Comparison of ENCODE assay signal across 8 mouse cellular contexts in genomic region chr1:90972911-90973573, GRCm38 (mm10). TPM values are rescaled to one million over a fixed set of nuclear protein-coding genes. Genes with fewer than 3 reads are reported as not detected.
DNase-seq lines count a peak whose midpoint lies in the region; ATAC-seq and TF ChIP-seq lines count a peak whose summit lies in the region.

No protein-coding gene starts in this region.

- H3K9ac ChIP-seq in heart, embryonic 13.5 days: peak overlapping the region; percentile 74
- H3K9ac ChIP-seq in kidney, postnatal 0 days (ENCODE audit: low read depth, low read length): no peak overlapping the region
- no peak overlapping the region for H3K9ac ChIP-seq in liver, embryonic 13.5 days
- no peak overlapping the region; the same call in 1 of the 2 replicates for H3K9ac ChIP-seq in neural tube, embryonic 11.5 days (ENCODE audit: low read length)
- H3K9ac ChIP-seq in stomach, embryonic 16.5 days (ENCODE audit: low read length): peak overlapping the region; percentile 55

- peaks cover 27% of the 10 kb centered on the region for H3K4me1 ChIP-seq in bone marrow macrophage, adult 2 months (ENCODE audit: control insufficient read depth, insufficient read depth, low read length)
- peaks cover 64% of the 10 kb centered on the region for H3K4me1 ChIP-seq in heart, embryonic 13.5 days
- peaks cover 7% of the 10 kb centered on the region; the same call in 1 of the 2 replicates for H3K4me1 ChIP-seq in kidney, postnatal 0 days (replicated peaks; ENCODE audit: insufficient read depth, low read length)
- H3K4me1 ChIP-seq in liver, embryonic 13.5 days (replicated peaks): peaks cover 20% of the 10 kb centered on the region
- peaks cover 24% of the 10 kb centered on the region for H3K4me1 ChIP-seq in neural tube, embryonic 11.5 days (ENCODE audit: control insufficient read depth, insufficient read depth, low read length)
- peaks cover 16% of the 10 kb centered on the region for H3K4me1 ChIP-seq in stomach, embryonic 16.5 days (ENCODE audit: control insufficient read depth, insufficient read depth, low read length)

- H3K79me2 ChIP-seq in C2C12 (ENCODE audit: control insufficient read depth, insufficient read depth): no peaks in the 10 kb centered on the region

- H3K4me2 ChIP-seq in heart, embryonic 13.5 days: peak overlapping the region; percentile 34
- H3K4me2 ChIP-seq in kidney, postnatal 0 days (ENCODE audit: low read length): no peak overlapping the region
- no peak overlapping the region for H3K4me2 ChIP-seq in liver, embryonic 13.5 days
- no peak overlapping the region for H3K4me2 ChIP-seq in neural tube, embryonic 11.5 days (ENCODE audit: low read depth)
- no peak overlapping the region for H3K4me2 ChIP-seq in stomach, embryonic 16.5 days (ENCODE audit: low read depth, low read length)

- no peak overlapping the region for H3K4me3 ChIP-seq in C2C12 (ENCODE audit: insufficient read depth, poor library complexity, severe bottlenecking)
- H3K4me3 ChIP-seq in bone marrow macrophage, adult 2 months (ENCODE audit: insufficient read depth, low read length): no peak overlapping the region
- H3K4me3 ChIP-seq in heart, embryonic 13.5 days: no peak overlapping the region
- no peak overlapping the region for H3K4me3 ChIP-seq in kidney, postnatal 0 days (replicated peaks; ENCODE audit: low read depth, low read length)
- no peak overlapping the region for H3K4me3 ChIP-seq in liver, embryonic 13.5 days (replicated peaks)
- H3K4me3 ChIP-seq in neural tube, embryonic 11.5 days (ENCODE audit: low read depth, low read length): no peak overlapping the region
- no peak overlapping the region for H3K4me3 ChIP-seq in stomach, embryonic 16.5 days (replicated peaks; ENCODE audit: low read length)

- ATAC-seq in erythroblast, adult 5-6 weeks (replicated peaks; ENCODE audit: low FRiP score, poor library complexity, severe bottlenecking): peak; percentile 76
- no peak for ATAC-seq in heart, embryonic 13.5 days (ENCODE audit: extremely low read depth, insufficient number of reproducible peaks, low FRiP score, low TSS enrichment)
- ATAC-seq in kidney, postnatal 0 days (replicated peaks; ENCODE audit: low FRiP score, low read depth): peak; percentile 68
- peak; percentile 39; the same call in 1 of the 2 replicates for ATAC-seq in liver, embryonic 13.5 days (ENCODE audit: low read depth)
- ATAC-seq in neural tube, embryonic 11.5 days (ENCODE audit: insufficient read depth, low FRiP score, low TSS enrichment): peak; percentile 43
- ATAC-seq in stomach, embryonic 16.5 days (ENCODE audit: insufficient read depth, low FRiP score): peak; percentile 68

- no peak overlapping the region for H3K27ac ChIP-seq in bone marrow macrophage, adult 2 months (ENCODE audit: insufficient read depth, low read depth, low read length)
- H3K27ac ChIP-seq in heart, embryonic 13.5 days (replicated peaks): peak overlapping the region; percentile 46
- H3K27ac ChIP-seq in kidney, postnatal 0 days: no peak overlapping the region
- H3K27ac ChIP-seq in liver, embryonic 13.5 days: no peak overlapping the region
- H3K27ac ChIP-seq in neural tube, embryonic 11.5 days (ENCODE audit: low read depth, low read length): no peak overlapping the region
- no peak overlapping the region for H3K27ac ChIP-seq in stomach, embryonic 16.5 days (ENCODE audit: low read length)

- no peaks in the 10 kb centered on the region for H3K9me3 ChIP-seq in heart, embryonic 13.5 days
- H3K9me3 ChIP-seq in kidney, postnatal 0 days (replicated peaks; ENCODE audit: low read length): no peaks in the 10 kb centered on the region
- H3K9me3 ChIP-seq in liver, embryonic 13.5 days (replicated peaks): no peaks in the 10 kb centered on the region
- H3K9me3 ChIP-seq in neural tube, embryonic 11.5 days (ENCODE audit: control insufficient read depth, low read length): no peaks in the 10 kb centered on the region
- no peaks in the 10 kb centered on the region for H3K9me3 ChIP-seq in stomach, embryonic 16.5 days (replicated peaks; ENCODE audit: control insufficient read depth, low read length)

- whole genome bisulfite sequencing in heart, embryonic 13.5 days: 11% methylated on average over 9 of the region's 9 CpGs
- WGBS in kidney, postnatal 0 days: 29% methylated on average over 9 of the region's 9 CpGs
- WGBS in liver, embryonic 13.5 days (ENCODE audit: insufficient replicate concordance): 16% methylated on average over 9 of the region's 9 CpGs
- WGBS in neural tube, embryonic 11.5 days: 31% methylated on average over 9 of the region's 9 CpGs
- WGBS in stomach, embryonic 16.5 days: 23% methylated on average over 9 of the region's 9 CpGs

- TF ChIP-seq POLR2A in bone marrow macrophage, adult 2 months (IDR thresholded peaks at IDR 0.05; ENCODE audit: borderline replicate concordance, low read depth, low read length): no peak

- H3K79me3 ChIP-seq in C2C12 (ENCODE audit: low read depth): no peaks in the 10 kb centered on the region

- H3K27me3 ChIP-seq in C2C12 (ENCODE audit: control insufficient read depth, insufficient read depth, insufficient read length): no peaks in the 10 kb centered on the region
- H3K27me3 ChIP-seq in heart, embryonic 13.5 days (replicated peaks): 0 out of 2 replicates have a peak, but pooled peaks cover 11% of the 10 kb centered on the region
- H3K27me3 ChIP-seq in kidney, postnatal 0 days (ENCODE audit: insufficient read depth, low read length): no peaks in the 10 kb centered on the region
- no peaks in the 10 kb centered on the region for H3K27me3 ChIP-seq in liver, embryonic 13.5 days
- H3K27me3 ChIP-seq in neural tube, embryonic 11.5 days (ENCODE audit: control insufficient read depth, insufficient read depth, low read length): no peaks in the 10 kb centered on the region
- H3K27me3 ChIP-seq in stomach, embryonic 16.5 days (ENCODE audit: control insufficient read depth, insufficient read depth, low read length): no peaks in the 10 kb centered on the region

- H3ac ChIP-seq in C2C12 (ENCODE audit: control insufficient read depth, insufficient read length, low read depth): peak overlapping the region; percentile 10

- peak; percentile 94 for DNase-seq in kidney, postnatal 0 days (ENCODE audit: low spot score)
- peak; percentile 61 for DNase-seq in liver, embryonic 13.5 days
- peak; percentile 91 for DNase-seq in neural tube, embryonic 11.5 days (ENCODE audit: low spot score)

- TF ChIP-seq CTCF in C2C12 (IDR thresholded peaks at IDR 0.05; ENCODE audit: control insufficient read depth, insufficient read depth, insufficient read length): peak; percentile 82
- TF ChIP-seq CTCF in bone marrow macrophage, adult 2 months (IDR thresholded peaks at IDR 0.05; ENCODE audit: low read depth, low read length): peak; percentile 97
- TF ChIP-seq CTCF in kidney, postnatal 0 days (IDR thresholded peaks at IDR 0.05; ENCODE audit: low read depth): peak; percentile 99

- no peaks in the 10 kb centered on the region for H3K36me3 ChIP-seq in C2C12 (ENCODE audit: control insufficient read depth, insufficient read depth)
- H3K36me3 ChIP-seq in heart, embryonic 13.5 days: no peaks in the 10 kb centered on the region
- H3K36me3 ChIP-seq in kidney, postnatal 0 days (ENCODE audit: insufficient read depth, low read length): no peaks in the 10 kb centered on the region
- H3K36me3 ChIP-seq in liver, embryonic 13.5 days: no peaks in the 10 kb centered on the region
- H3K36me3 ChIP-seq in neural tube, embryonic 11.5 days (ENCODE audit: control insufficient read depth, insufficient read depth, low read length): no peaks in the 10 kb centered on the region
- H3K36me3 ChIP-seq in stomach, embryonic 16.5 days (ENCODE audit: control insufficient read depth, insufficient read depth, low read length): no peaks in the 10 kb centered on the region

RNA-seq across cellular contexts. Expression of gene Rab17, which starts 3.6 kb away (rescaled TPM):
- polyA plus RNA-seq in C2C12 (2012; fragmentation: generic; extraction: Trizol): 0.02 TPM
- polyA plus RNA-seq in bone marrow macrophage, adult 2 months (2012; ENCODE audit: insufficient read depth, insufficient read length, missing spikeins): not detected in 2 replicates
- total RNA-seq in erythroblast, adult 5-6 weeks (2015; ENCODE audit: low replicate concordance): not detected in 2 replicates
- not detected in 2 replicates for total RNA-seq in erythroblast, adult 5-6 weeks (2017; ENCODE audit: low replicate concordance)
- 0.57 and 1.5 TPM in 2 replicates for polyA plus RNA-seq in heart, embryonic 13.5 days (2015; fragmentation: Nextera tagmentation; extraction: Ambion mirVana)
- 21.3 and 23.3 TPM in 2 replicates for polyA plus RNA-seq in kidney, postnatal 0 days (2015; fragmentation: Nextera tagmentation; extraction: Ambion mirVana)
- polyA plus RNA-seq in liver, embryonic 13.5 days (2015; fragmentation: Nextera tagmentation; extraction: Ambion mirVana): 3.8 TPM in 2 replicates
- polyA plus RNA-seq in neural tube, embryonic 11.5 days (2014; fragmentation: Nextera tagmentation; extraction: Ambion mirVana): 0.15 and 0.38 TPM in 2 replicates
- polyA plus RNA-seq in stomach, embryonic 16.5 days (2015; fragmentation: Nextera tagmentation; extraction: Ambion mirVana): 10.0 and 12.1 TPM in 2 replicates

RNA-seq across cellular contexts. Expression of gene Prlh, which starts 20.1 kb away (rescaled TPM):
- polyA plus RNA-seq in C2C12 (2012; fragmentation: generic; extraction: Trizol): not detected
- not detected in 2 replicates for polyA plus RNA-seq in bone marrow macrophage, adult 2 months (2012; ENCODE audit: insufficient read depth, insufficient read length, missing spikeins)
- not detected in 2 replicates for total RNA-seq in erythroblast, adult 5-6 weeks (2015; ENCODE audit: low replicate concordance)
- total RNA-seq in erythroblast, adult 5-6 weeks (2017; ENCODE audit: low replicate concordance): not detected in 2 replicates
- polyA plus RNA-seq in heart, embryonic 13.5 days (2015; fragmentation: Nextera tagmentation; extraction: Ambion mirVana): not detected in 2 replicates
- not detected in 2 replicates for polyA plus RNA-seq in kidney, postnatal 0 days (2015; fragmentation: Nextera tagmentation; extraction: Ambion mirVana)
- polyA plus RNA-seq in liver, embryonic 13.5 days (2015; fragmentation: Nextera tagmentation; extraction: Ambion mirVana): 0.50 TPM in 1 of 2 replicates, not detected in the other
- not detected in 2 replicates for polyA plus RNA-seq in neural tube, embryonic 11.5 days (2014; fragmentation: Nextera tagmentation; extraction: Ambion mirVana)
- polyA plus RNA-seq in stomach, embryonic 16.5 days (2015; fragmentation: Nextera tagmentation; extraction: Ambion mirVana): not detected in 2 replicates

RNA-seq across cellular contexts. Expression of gene Lrrfip1, which starts 25.5 kb away (rescaled TPM):
- polyA plus RNA-seq in C2C12 (2012; fragmentation: generic; extraction: Trizol): 74.1 TPM
- polyA plus RNA-seq in bone marrow macrophage, adult 2 months (2012; ENCODE audit: insufficient read depth, insufficient read length, missing spikeins): 98.5 and 98.7 TPM in 2 replicates
- total RNA-seq in erythroblast, adult 5-6 weeks (2015; ENCODE audit: low replicate concordance): 16.9 and 26.1 TPM in 2 replicates
- total RNA-seq in erythroblast, adult 5-6 weeks (2017; ENCODE audit: low replicate concordance): 28.5 and 33.3 TPM in 2 replicates
- 122 and 137 TPM in 2 replicates for polyA plus RNA-seq in heart, embryonic 13.5 days (2015; fragmentation: Nextera tagmentation; extraction: Ambion mirVana)
- 46.3 and 56.9 TPM in 2 replicates for polyA plus RNA-seq in kidney, postnatal 0 days (2015; fragmentation: Nextera tagmentation; extraction: Ambion mirVana)
- 12.9 and 15.9 TPM in 2 replicates for polyA plus RNA-seq in liver, embryonic 13.5 days (2015; fragmentation: Nextera tagmentation; extraction: Ambion mirVana)
- 26.9 and 29.9 TPM in 2 replicates for polyA plus RNA-seq in neural tube, embryonic 11.5 days (2014; fragmentation: Nextera tagmentation; extraction: Ambion mirVana)
- polyA plus RNA-seq in stomach, embryonic 16.5 days (2015; fragmentation: Nextera tagmentation; extraction: Ambion mirVana): 85.4 and 88.0 TPM in 2 replicates

RNA-seq across cellular contexts. Expression of gene Mlph, which starts 58.2 kb away (rescaled TPM):
- 0.07 TPM for polyA plus RNA-seq in C2C12 (2012; fragmentation: generic; extraction: Trizol)
- 0.24 TPM in 2 replicates for polyA plus RNA-seq in bone marrow macrophage, adult 2 months (2012; ENCODE audit: insufficient read depth, insufficient read length, missing spikeins)
- 0.38 TPM in 1 of 2 replicates, not detected in the other for total RNA-seq in erythroblast, adult 5-6 weeks (2015; ENCODE audit: low replicate concordance)
- not detected in 2 replicates for total RNA-seq in erythroblast, adult 5-6 weeks (2017; ENCODE audit: low replicate concordance)
- polyA plus RNA-seq in heart, embryonic 13.5 days (2015; fragmentation: Nextera tagmentation; extraction: Ambion mirVana): 0.04 and 0.40 TPM in 2 replicates
- polyA plus RNA-seq in kidney, postnatal 0 days (2015; fragmentation: Nextera tagmentation; extraction: Ambion mirVana): 0.34 and 0.93 TPM in 2 replicates
- polyA plus RNA-seq in liver, embryonic 13.5 days (2015; fragmentation: Nextera tagmentation; extraction: Ambion mirVana): 0.07 TPM in 1 of 2 replicates, not detected in the other
- 0.19 and 0.24 TPM in 2 replicates for polyA plus RNA-seq in neural tube, embryonic 11.5 days (2014; fragmentation: Nextera tagmentation; extraction: Ambion mirVana)
- 4.4 and 9.0 TPM in 2 replicates for polyA plus RNA-seq in stomach, embryonic 16.5 days (2015; fragmentation: Nextera tagmentation; extraction: Ambion mirVana)

Comparison
In these comparisons a context has a peak if more than half of its experiments do, and no peak if none do; other contexts are left out.
1. H3K9ac ChIP-seq: peak in heart, embryonic 13.5 days (single experiment) and stomach, embryonic 16.5 days (single experiment); none in kidney, postnatal 0 days (single experiment), liver, embryonic 13.5 days (single experiment) and neural tube, embryonic 11.5 days (single experiment).
2. Peak in every context shown above with its lines, with median percentiles within 50 percentile points of each other: CTCF ChIP-seq and DNase-seq.